Mouse (Mus musculus) heart, postnatal 36 days (tissue): ENCODE data around the gene Trabd2b. TPM values are rescaled to one million over a fixed set of nuclear protein-coding genes. Genes with fewer than 3 reads are reported as not detected.

Experiments used
- total RNA-seq, 2 experiments: library from RNA; stranded (reverse); gene quantifications; 2 replicates each; pipeline ENCODE4 v1.2.3; 2021

Gene Trabd2b
- total RNA-seq, 2 experiments from 2014 or later = 53.1 to 71.5 TPM

Other genes starting within 250 kb of the Trabd2b start
- gene Skint11, start 243.3 kb upstream of the Trabd2b start, total RNA-seq = not detected